Comparison of ENCODE assay signal across 8 mouse cellular contexts in genomic region chr5:134183880-134184808, GRCm38 (mm10). TPM values are rescaled to one million over a fixed set of nuclear protein-coding genes. Genes with fewer than 3 reads are reported as not detected.
DNase-seq lines count a peak whose midpoint lies in the region; ATAC-seq and TF ChIP-seq lines count a peak whose summit lies in the region.

Gene Gtf2ird2 (plus strand): TSS chr5:134184019.

- peaks cover 2 to 36% of the 10 kb centered on the region in 2 experiments; a peak in 3 of 4 replicates for H3K4me1 ChIP-seq in CH12.LX (ENCODE audit: control insufficient read depth in 1 of 2, insufficient read depth in 2 of 2)
- H3K4me1 ChIP-seq in forebrain, embryonic 11.5 days (replicated peaks; ENCODE audit: control insufficient read depth, insufficient read depth, low read length), result peaks cover 7% of the 10 kb centered on the region
- peaks cover 19% of the 10 kb centered on the region for H3K4me1 ChIP-seq in heart, postnatal 0 days (ENCODE audit: control insufficient read depth, insufficient read depth)
- H3K4me1 ChIP-seq in liver, embryonic 16.5 days (ENCODE audit: control insufficient read depth, low read depth, low read length), result peaks cover 22% of the 10 kb centered on the region
- H3K4me1 ChIP-seq in neural tube, embryonic 13.5 days (replicated peaks), result peaks cover 19% of the 10 kb centered on the region
- H3K4me1 ChIP-seq in testis, adult 2 months (ENCODE audit: control insufficient read depth, insufficient read depth, low read length), result peaks cover 9% of the 10 kb centered on the region

- dilution Hi-C loops in CH12.LX (cut with MboI; ENCODE audit: extremely low pct_ligation_motif_present, extremely low pct_unique_long_range_greater_than_20kb, low sequenced_read_pairs), result no loop called here

- peak within 1 kb of the TSS; percentile 74 for H3K4me2 ChIP-seq in CH12.LX (ENCODE audit: insufficient read depth, low read depth, poor library complexity, severe bottlenecking)
- H3K4me2 ChIP-seq in forebrain, embryonic 11.5 days (ENCODE audit: low read depth, low read length, severe bottlenecking), result peak within 1 kb of the TSS; percentile 68
- peak within 1 kb of the TSS; percentile 77 for H3K4me2 ChIP-seq in heart, postnatal 0 days (ENCODE audit: low read depth, low read length)
- H3K4me2 ChIP-seq in liver, embryonic 16.5 days (ENCODE audit: low read depth, low read length), result peak within 1 kb of the TSS; percentile 98
- peak within 1 kb of the TSS; percentile 87 for H3K4me2 ChIP-seq in neural tube, embryonic 13.5 days

- no peaks in the 10 kb centered on the region for H3K79me2 ChIP-seq in CH12.LX (replicated peaks; ENCODE audit: control insufficient read depth, extremely low read depth, insufficient read depth, poor library complexity, severe bottlenecking)

- WGBS in forebrain, embryonic 11.5 days, result under 1% methylated on average over 87 of the region's 92 CpGs
- WGBS in heart, postnatal 0 days, result under 1% methylated on average over 80 of the region's 92 CpGs
- under 1% methylated on average over 91 of the region's 92 CpGs for WGBS in liver, embryonic 16.5 days (ENCODE audit: insufficient replicate concordance)
- under 1% methylated on average over 92 of the region's 92 CpGs for WGBS in neural tube, embryonic 13.5 days

- H3K9me3 ChIP-seq in CH12.LX (replicated peaks; ENCODE audit: low read length), result peaks cover 6% of the 10 kb centered on the region
- 0 out of 2 replicates have a peak, but pooled peaks cover 3% of the 10 kb centered on the region for H3K9me3 ChIP-seq in forebrain, embryonic 11.5 days (ENCODE audit: control insufficient read depth, low read length)
- no peaks in the 10 kb centered on the region for H3K9me3 ChIP-seq in heart, postnatal 0 days (replicated peaks; ENCODE audit: control insufficient read depth, low read length)
- H3K9me3 ChIP-seq in liver, embryonic 16.5 days (replicated peaks; ENCODE audit: control insufficient read depth, low read length), result no peaks in the 10 kb centered on the region
- H3K9me3 ChIP-seq in neural tube, embryonic 13.5 days, result no peaks in the 10 kb centered on the region

- DNase-seq in CH12.LX (ENCODE audit: extremely low read depth), result peak; percentile 98
- peak; percentile 95 for DNase-seq in c-Kit-positive CD71-positive TER-119-negative erythroid progenitor cells, embryonic 14.5 days (ENCODE audit: low read depth)
- peak; percentile 99 for DNase-seq in forebrain, embryonic 11.5 days (ENCODE audit: low spot score)
- DNase-seq in heart, postnatal 0 days (ENCODE audit: low spot score), result peak; percentile 97
- peak; percentile 99 for DNase-seq in kidney, postnatal 4 days

- TF ChIP-seq RAD21 in CH12.LX (IDR thresholded peaks at IDR 0.05; ENCODE audit: low read depth, low read length), result no peak

- TF ChIP-seq EP300 in CH12.LX (IDR thresholded peaks at IDR 0.05; ENCODE audit: low read length), result no peak
- peak; percentile 80; the same call in 1 of the 2 replicates for TF ChIP-seq EP300 in heart, postnatal 0 days (IDR thresholded peaks at IDR 0.05; ENCODE audit: low read depth)

- H3K9ac ChIP-seq in CH12.LX (ENCODE audit: insufficient read depth, low read depth), result peak within 1 kb of the TSS; percentile 94
- H3K9ac ChIP-seq in forebrain, embryonic 11.5 days (ENCODE audit: low read length), result peak within 1 kb of the TSS; percentile 93
- peak within 1 kb of the TSS; percentile 80 for H3K9ac ChIP-seq in heart, postnatal 0 days (replicated peaks; ENCODE audit: low read depth, low read length)
- H3K9ac ChIP-seq in liver, embryonic 16.5 days (ENCODE audit: low read depth, low read length), result peak within 1 kb of the TSS; percentile 83
- peak within 1 kb of the TSS; percentile 78 for H3K9ac ChIP-seq in neural tube, embryonic 13.5 days

- H3K36me3 ChIP-seq in CH12.LX (replicated peaks in 1 of 2; ENCODE audit: control insufficient read depth in 1 of 2, insufficient read depth in 1 of 2, low read length in 1 of 2), result no peaks in the 10 kb centered on the region
- H3K36me3 ChIP-seq in forebrain, embryonic 11.5 days (ENCODE audit: control insufficient read depth, insufficient read depth, low read length), result no peaks in the 10 kb centered on the region
- H3K36me3 ChIP-seq in heart, postnatal 0 days (replicated peaks; ENCODE audit: control insufficient read depth, insufficient read depth, low read length), result no peaks in the 10 kb centered on the region
- H3K36me3 ChIP-seq in liver, embryonic 16.5 days (ENCODE audit: control insufficient read depth, insufficient read depth), result no peaks in the 10 kb centered on the region
- H3K36me3 ChIP-seq in neural tube, embryonic 13.5 days, result no peaks in the 10 kb centered on the region
- H3K36me3 ChIP-seq in testis, adult 2 months (ENCODE audit: control insufficient read depth, insufficient read depth, low read length), result no peaks in the 10 kb centered on the region

- TF ChIP-seq CTCF in CH12.LX (conservative IDR thresholded peaks at IDR 0.05 in 1 of 2, IDR thresholded peaks at IDR 0.05 in 1 of 2; ENCODE audit: low read depth in 2 of 2, low read length in 2 of 2), result no peak
- TF ChIP-seq CTCF in heart, postnatal 0 days (IDR thresholded peaks at IDR 0.05; ENCODE audit: low read depth), result no peak
- TF ChIP-seq CTCF in testis, adult 2 months (IDR thresholded peaks at IDR 0.05; ENCODE audit: control insufficient read depth, insufficient read depth, insufficient replicate concordance, low read depth, low read length), result no peak

- in situ Hi-C loops in CH12.LX (cut with MboI; ENCODE audit: low pct_ligation_motif_present, low pct_unique_long_range_greater_than_20kb, low sequenced_read_pairs), result loop anchor here (5.0 kb wide), 2 partner anchors 158 to 308 kb away; no protein-coding TSS in a partner anchor

- H3K4me3 ChIP-seq in CH12.LX (replicated peaks in 1 of 3; ENCODE audit: low read depth in 2 of 3, low read length in 2 of 3, poor library complexity in 1 of 3), result peak within 1 kb of the TSS; percentile 49 to 79 (median 66)
- H3K4me3 ChIP-seq in forebrain, embryonic 11.5 days (ENCODE audit: low read depth, low read length), result peak within 1 kb of the TSS; percentile 79
- peak within 1 kb of the TSS; percentile 84 for H3K4me3 ChIP-seq in heart, postnatal 0 days (ENCODE audit: low read depth, low read length)
- peak within 1 kb of the TSS; percentile 90 for H3K4me3 ChIP-seq in liver, embryonic 16.5 days (ENCODE audit: low read depth, low read length)
- peak within 1 kb of the TSS; percentile 53 for H3K4me3 ChIP-seq in neural tube, embryonic 13.5 days
- H3K4me3 ChIP-seq in testis, adult 2 months (ENCODE audit: control insufficient read depth, low read depth, low read length), result peak within 1 kb of the TSS; percentile 79

- peak within 1 kb of the TSS; percentile 52; the same call in 1 of the 2 replicates for H3K27ac ChIP-seq in CH12.LX (ENCODE audit: insufficient read depth, low read depth)
- peak within 1 kb of the TSS; percentile 88 for H3K27ac ChIP-seq in forebrain, embryonic 11.5 days (ENCODE audit: low read depth, low read length)
- peak within 1 kb of the TSS; percentile 95 for H3K27ac ChIP-seq in heart, postnatal 0 days (ENCODE audit: low read depth)
- H3K27ac ChIP-seq in liver, embryonic 16.5 days (ENCODE audit: low read length), result peak within 1 kb of the TSS; percentile 88
- H3K27ac ChIP-seq in neural tube, embryonic 13.5 days (replicated peaks), result peak within 1 kb of the TSS; percentile 93
- H3K27ac ChIP-seq in testis, adult 2 months (ENCODE audit: control insufficient read depth, insufficient read depth, low read depth, low read length), result peak within 1 kb of the TSS; percentile 79

- TF ChIP-seq POLR2A in CH12.LX (IDR thresholded peaks at IDR 0.05; ENCODE audit: low read depth, low read length), result peak; percentile 72
- TF ChIP-seq POLR2A in testis, adult 2 months (IDR thresholded peaks at IDR 0.05; ENCODE audit: control insufficient read depth, low read depth, low read length), result peak; percentile 84

- peak; percentile 93 for ATAC-seq in forebrain, embryonic 11.5 days (replicated peaks; ENCODE audit: low FRiP score)
- peak; percentile 95 for ATAC-seq in heart, postnatal 0 days (ENCODE audit: insufficient read depth, low read depth)
- ATAC-seq in liver, embryonic 16.5 days (ENCODE audit: low read depth), result peak; percentile 96
- peak; percentile 95 for ATAC-seq in neural tube, embryonic 13.5 days (ENCODE audit: low read depth)

- H3K27me3 ChIP-seq in CH12.LX (replicated peaks), result no peaks in the 10 kb centered on the region
- H3K27me3 ChIP-seq in forebrain, embryonic 11.5 days (ENCODE audit: control insufficient read depth, insufficient read depth, low read length), result no peaks in the 10 kb centered on the region
- H3K27me3 ChIP-seq in heart, postnatal 0 days (ENCODE audit: control insufficient read depth, insufficient read depth, low read length), result no peaks in the 10 kb centered on the region
- H3K27me3 ChIP-seq in liver, embryonic 16.5 days (ENCODE audit: control insufficient read depth, insufficient read depth, low read depth, low read length), result no peaks in the 10 kb centered on the region
- H3K27me3 ChIP-seq in neural tube, embryonic 13.5 days, result no peaks in the 10 kb centered on the region
- no peaks in the 10 kb centered on the region for H3K27me3 ChIP-seq in testis, adult 2 months (ENCODE audit: control insufficient read depth, insufficient read depth, low read length)

TF ChIP-seq in CH12.LX, 34 proteins besides CTCF, POLR2A, EP300 and RAD21 (continues in another document):
- TF ChIP-seq JUND (conservative IDR thresholded peaks at IDR 0.05; ENCODE audit: low read depth, low read length), result no peak
- TF ChIP-seq RCOR1 (conservative IDR thresholded peaks at IDR 0.05; ENCODE audit: low read depth, low read length), result no peak
- TF ChIP-seq MAZ (IDR thresholded peaks at IDR 0.05; ENCODE audit: low read depth, low read length), result no peak
- peak; percentile 99 for TF ChIP-seq MYC (IDR thresholded peaks at IDR 0.05; ENCODE audit: low read depth, low read length)
- TF ChIP-seq GABPA (IDR thresholded peaks at IDR 0.05; ENCODE audit: insufficient replicate concordance, low read depth, low read length), result no peak
- peak; percentile 50; the same call in 1 of the 2 replicates for TF ChIP-seq USF2 (conservative IDR thresholded peaks at IDR 0.05; ENCODE audit: low read depth, low read length)
- peak; percentile 76 for TF ChIP-seq CHD2 (IDR thresholded peaks at IDR 0.05; ENCODE audit: low read length)
- TF ChIP-seq MAX (IDR thresholded peaks at IDR 0.05; ENCODE audit: low read length), result peak; percentile 99
- TF ChIP-seq MAFK (IDR thresholded peaks at IDR 0.05; ENCODE audit: insufficient replicate concordance, low read length), result no peak

RNA-seq across cellular contexts. Expression of gene Gtf2ird2, which starts in this region (rescaled TPM):
- total RNA-seq in CH12.LX (2012; rRNA removed) (4.4 and 4.7 TPM in 2 replicates), CH12.LX (2014; rRNA removed) (1.9 and 3.0 TPM in 2 replicates)
- 6.8 and 9.7 TPM in 2 replicates for polyA plus RNA-seq in CH12.LX (2012; ENCODE audit: insufficient read length, low read depth)
- 8.4 and 9.8 TPM in 2 replicates for polyA plus RNA-seq in forebrain, embryonic 11.5 days (2014; fragmentation: Nextera tagmentation; extraction: Ambion mirVana)
- 4.9 and 25.1 TPM in 2 replicates for total RNA-seq in heart, postnatal 0 days (2014; rRNA removed; ENCODE audit: low replicate concordance)
- 4.0 and 4.2 TPM in 2 replicates for polyA plus RNA-seq in heart, postnatal 0 days (2015; fragmentation: Nextera tagmentation; extraction: Ambion mirVana)
- 1.8 and 1.9 TPM in 2 replicates for polyA plus RNA-seq in liver, embryonic 16.5 days (2015; fragmentation: Nextera tagmentation; extraction: Ambion mirVana)
- 13.9 and 14.4 TPM in 2 replicates for polyA plus RNA-seq in neural tube, embryonic 13.5 days (2015; fragmentation: Nextera tagmentation; extraction: Ambion mirVana)
- polyA plus RNA-seq in testis, adult 2 months (2012; rRNA removed), result 13.6 and 14.9 TPM in 2 replicates

Comparison
In these comparisons a context has a peak if more than half of its experiments do, and no peak if none do; other contexts are left out.
1. Peak in every context shown above with its lines: DNase-seq, ATAC-seq, H3K4me3 ChIP-seq and H3K27ac ChIP-seq.